Mouse (Mus musculus): ENCODE data around the gene Ilk.
A peak's percentile ranks its signal among the peaks of the same experiment; 100 is the strongest.
"Not testable (repeated sequence)": the region's sequence is repeated elsewhere in the genome, so short reads cannot be mapped to it uniquely, and the experiment has no call there.

Gene Ilk

DNA sequence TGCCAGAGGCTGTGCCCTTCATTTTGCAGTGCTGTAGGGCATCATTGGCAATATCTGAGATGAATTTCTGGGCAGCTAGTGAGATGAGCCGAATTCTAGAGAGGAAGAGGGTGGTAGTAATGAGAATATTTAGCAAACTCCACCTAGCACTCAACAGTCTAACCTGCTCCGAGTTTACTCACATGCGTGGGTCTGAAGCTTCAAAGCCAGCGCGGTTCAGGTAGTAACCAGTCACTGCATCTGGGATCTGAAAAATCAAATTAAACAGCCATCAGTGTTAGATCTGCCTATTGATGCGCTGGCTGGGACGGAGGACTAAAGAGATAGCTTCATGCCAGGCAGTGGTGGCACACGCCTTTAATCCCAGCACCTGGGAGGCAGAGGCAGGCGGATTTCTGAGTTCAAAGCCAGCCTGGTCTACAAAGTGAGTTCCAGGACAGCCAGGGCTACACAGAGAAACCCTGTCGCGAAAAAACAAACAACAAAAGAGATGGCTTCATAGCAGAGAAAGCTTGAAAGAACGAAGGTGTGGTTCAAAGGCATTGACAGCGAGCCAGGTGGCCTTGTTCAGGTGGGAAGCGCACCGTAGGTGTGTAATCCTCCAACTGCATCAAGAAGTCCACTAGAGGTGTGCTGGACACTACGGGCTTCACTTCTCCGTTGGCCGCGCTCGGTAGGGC, 7.0 kb downstream of the Ilk start:
- DNase-seq: not testable (repeated sequence)

DNA sequence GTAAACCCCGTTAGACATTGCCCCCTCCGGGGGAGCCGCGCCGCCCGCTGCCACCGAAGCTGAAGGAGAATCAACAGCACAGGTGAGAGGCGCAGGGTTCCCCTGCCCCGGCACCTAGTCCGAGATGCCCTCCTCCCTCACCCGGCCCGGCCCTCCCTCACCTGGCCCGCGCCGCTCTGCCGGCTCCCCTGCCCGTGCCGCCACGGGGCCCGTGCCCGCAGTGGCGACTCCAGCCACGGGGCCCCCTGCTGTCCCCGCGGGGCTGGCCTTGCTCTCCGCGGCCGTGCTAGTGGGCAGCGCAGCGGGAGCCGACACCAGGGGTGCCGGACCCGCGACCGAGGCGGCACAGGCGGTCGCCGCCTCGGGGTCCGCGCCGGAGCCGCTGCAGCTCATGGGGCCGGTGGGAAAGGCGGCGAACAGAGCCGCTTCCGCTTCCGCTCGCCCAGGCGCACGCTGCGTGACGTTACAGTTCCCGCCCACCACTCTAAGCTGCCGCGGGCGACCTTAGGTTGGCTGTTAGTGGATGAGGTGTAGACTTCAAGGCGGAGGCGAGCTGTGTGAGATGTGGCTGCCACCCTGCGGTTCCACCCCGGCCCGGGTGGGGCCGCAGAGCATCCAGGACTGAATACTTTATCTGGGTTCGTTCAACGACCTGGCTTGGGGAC, 7.7 kb downstream of the Ilk start, which contains the start of gene Taf10:
Taf10 (minus strand) TSS at position 436 of the 665 bp plus-strand sequence.
- DNase-seq: peak; percentile 82 to 87

DNA sequence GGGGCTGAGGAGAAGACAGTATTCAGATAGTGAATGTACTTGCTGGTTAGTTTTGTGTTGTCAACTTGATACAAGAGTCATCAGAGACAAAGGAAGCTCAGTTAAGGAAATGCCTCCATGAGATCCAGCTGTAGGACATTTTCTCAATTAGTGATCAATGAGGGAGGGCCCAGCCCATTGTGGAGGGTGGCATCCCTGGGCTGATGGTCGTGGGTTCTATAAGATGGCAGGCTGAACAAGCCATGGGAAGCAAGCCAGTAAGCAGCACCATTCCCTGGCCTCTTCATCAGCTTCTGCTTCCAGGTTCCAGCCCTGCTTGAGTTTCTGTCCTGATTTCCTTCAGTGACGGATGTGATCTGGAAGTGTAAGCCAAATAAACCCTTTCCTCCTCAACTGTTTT, 11.4 kb downstream of the Ilk start:
- DNase-seq: no peak

DNA sequence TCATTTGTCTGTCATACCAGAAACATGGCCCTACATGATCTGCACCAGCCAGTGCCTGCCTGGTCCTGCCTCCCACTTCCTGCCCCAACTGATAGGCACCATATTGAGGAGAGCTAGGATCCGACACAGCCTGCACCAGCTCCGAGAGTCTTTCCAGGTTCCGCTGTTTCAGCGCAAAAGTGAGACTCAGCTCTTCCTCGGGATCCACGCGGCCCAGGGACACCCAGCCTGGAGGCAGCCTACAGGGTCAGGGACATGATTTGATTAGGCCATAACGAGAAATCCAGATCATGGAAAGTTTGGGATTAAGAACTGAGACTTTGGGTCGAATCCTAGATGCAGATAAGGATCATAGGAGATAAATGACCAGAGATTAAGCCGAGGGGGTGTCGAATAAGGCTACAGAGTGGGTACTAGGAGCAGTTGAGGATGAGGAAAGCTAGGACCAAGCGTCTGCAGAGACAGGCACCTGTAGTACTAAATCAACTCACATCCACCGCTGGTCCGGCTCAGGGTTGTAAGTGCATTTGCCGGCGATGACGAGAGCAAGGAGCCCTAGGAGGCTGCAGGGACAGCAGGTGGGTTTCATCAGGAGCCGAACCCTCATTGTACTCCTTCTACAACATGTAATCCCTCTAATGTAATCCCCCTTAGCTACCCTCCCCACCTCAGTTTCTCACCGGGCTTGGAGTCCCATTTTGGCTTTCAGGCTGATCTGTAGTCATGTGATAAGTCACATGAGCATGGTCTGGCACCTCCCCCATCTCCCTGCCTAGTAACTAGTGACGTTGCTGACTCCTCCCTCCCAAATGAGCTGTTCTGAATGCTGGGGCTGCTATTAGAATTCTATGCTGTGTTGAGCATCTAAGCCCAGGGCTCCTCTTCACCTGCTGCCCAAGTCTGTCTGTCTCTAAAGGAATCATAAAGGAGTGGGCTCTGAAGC, 15.4 kb downstream of the Ilk start, which contains the start of gene Tpp1:
Tpp1 (minus strand) TSS at position 745 of the 943 bp plus-strand sequence.
- DNase-seq: peak; percentile 79 to 83

DNA sequence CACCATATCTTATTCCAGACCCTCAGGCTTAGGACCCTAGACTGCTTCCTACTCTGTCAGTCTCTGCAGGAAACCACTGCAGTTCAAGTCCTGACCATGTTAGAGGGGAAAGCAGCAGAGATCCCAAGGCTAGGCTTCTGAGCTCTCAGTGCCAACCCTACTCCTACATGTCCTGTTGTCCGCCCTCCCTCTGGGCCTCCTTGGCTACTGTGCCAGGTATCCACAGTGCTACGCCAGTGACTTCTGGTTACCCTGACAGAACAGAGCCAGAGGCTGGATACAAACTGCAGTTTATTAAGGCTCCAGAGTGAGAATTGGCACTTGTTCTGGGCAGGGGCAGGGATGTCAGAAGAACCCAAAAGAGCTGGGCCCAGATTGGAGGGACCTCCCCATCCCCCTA, 16.3 kb downstream of the Ilk start:
- no peak for DNase-seq

DNA sequence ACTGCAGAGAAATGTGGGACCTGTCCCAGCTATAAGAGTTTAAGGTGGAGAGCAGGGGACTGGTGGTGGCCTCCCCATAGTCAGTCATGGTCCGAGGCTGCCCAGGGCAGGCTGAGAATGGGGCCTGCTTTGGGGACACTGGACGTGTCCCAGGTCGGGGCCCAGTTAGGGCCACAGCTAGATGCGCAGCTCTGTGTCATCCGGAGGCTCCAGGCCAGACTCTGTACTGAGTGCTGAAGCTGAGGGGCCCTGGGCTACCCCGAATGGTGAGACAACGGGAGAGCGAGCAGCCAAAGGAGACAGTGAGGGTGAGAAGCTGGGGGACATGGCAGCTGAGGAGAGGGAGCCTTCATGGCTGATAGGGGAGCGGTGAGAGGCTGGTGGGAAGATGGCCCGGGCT, 16.9 kb downstream of the Ilk start:
- DNase-seq: no peak

DNA sequence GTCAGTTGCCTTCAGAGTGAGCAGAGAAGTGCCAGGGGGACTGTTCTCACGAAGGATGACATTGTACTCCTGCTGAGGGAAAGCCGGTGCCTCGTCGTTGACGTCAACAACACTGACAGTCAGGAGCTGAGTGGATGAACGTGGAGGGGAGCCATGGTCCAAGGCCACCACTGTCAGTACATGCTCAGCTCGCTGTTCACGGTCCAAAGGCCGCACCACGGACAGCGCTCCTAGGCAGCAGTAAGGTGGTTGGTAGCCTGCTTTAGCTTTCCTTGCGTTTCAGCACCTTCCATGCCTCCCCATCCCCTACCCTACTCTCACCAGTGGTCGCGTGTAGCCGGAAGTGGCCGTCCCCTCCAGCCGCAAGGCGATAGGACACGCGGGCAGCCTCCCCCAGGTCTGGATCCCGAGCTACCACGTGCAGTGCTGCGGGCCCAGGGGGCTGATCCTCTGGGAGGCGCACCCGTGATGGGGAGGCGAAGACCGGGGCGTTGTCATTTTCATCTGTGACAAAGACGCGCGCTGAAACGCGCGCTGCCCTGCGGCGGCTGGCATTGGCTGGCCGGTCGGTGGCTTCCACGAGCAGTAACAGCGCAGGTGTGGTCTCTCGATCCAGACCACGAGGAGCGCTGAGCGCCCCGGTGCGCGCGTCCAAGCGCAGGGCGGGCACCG, 25.6 kb downstream of the Ilk start:
- DNase-seq: no peak

DNA sequence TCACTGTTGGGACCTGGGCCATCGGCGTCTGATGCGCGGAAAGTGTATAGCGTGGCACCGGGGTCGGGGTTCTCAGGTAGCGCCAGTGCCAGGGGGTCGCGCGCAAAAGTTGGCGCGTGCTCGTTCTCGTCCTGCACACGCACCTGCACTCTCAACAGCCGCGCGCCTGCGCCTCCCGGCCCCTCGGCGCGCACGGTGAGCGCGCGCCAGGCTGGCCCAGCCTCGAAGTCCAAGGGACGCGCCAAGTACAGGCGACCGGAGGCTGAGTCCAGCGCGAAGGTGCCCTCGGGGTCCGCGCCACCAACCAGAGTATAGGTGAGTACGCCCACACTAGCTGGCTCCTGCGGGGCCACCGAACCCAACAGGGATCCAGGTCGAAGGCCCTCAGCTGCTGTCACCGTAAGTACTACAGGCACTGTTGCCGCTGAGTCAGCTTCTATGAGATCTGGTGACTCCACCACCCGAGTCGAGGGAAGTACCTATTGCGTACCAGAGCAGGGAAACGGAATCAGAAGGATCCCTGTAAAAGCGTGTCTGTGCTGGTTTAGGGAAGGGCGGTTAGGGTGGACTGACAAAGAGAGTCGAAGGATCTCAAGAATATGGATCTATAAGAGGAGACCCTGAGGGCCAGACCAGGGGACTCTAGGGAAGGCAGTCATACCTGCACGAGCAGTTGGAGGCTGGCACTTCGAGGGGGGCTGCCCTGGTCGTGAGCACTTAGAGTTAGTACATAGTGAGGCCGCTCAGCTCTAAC, 26.3 kb downstream of the Ilk start:
- DNase-seq: no peak

DNA sequence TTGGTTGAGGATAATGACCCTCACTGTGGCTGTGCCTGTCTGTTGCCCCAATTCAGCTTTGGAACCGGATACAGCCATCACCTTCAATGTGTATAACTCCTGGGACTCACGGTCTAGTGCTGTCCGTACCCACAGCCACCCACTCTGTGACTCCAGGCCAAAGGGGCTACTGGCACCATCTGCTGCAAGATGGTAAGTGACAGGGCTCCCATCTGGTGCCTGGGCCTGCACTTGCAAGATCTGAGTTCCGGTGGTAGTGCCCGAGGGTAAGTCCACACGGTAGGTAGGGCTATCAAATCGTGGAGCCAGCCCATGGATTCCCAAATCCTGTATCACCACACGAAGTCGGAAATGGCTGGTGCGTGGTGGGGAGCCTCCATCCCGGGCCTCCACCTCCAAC, 27.9 kb downstream of the Ilk start:
- no peak for DNase-seq

DNA sequence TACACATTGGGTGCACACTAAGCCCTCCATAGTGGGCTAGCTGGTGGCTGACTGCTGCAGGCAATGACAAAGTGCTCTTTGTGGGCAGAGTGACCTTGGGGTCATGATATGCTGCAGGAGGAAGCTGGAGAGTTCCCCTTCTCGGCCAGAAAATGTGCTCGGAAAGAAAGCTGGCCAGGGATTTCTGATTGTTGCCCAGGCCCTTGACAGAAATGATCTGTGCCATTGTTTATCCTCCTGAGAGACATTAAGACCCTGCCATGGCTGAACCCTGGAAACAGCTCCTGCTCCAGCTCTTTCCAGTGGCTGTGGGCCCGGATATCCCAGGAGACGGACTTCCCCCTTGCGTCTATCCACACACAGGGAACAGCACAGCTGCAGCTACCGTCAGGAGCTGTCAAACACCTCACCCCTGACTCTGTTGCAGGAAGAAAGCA, 31.4 kb downstream of the Ilk start:
- DNase-seq: no peak

DNA sequence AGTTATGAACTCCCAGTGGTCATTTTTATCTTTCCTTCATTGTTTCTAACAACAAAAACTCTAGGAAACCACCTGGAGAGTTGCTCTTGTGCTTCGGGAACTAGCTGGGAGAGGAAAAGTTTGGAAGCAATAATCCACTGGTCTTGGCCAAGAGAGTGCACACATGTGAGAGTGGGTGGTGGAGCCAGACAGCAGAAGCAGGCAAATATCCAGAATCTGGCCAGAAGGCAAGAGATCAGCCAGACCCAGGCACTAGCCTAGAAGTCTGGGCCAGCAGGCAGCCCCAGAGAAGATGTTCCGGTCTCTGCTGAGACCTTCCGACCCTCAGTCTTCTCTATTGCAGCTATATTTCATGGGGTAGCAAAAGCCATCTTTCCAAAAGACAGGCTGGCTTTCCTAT, 33.6 kb downstream of the Ilk start:
- DNase-seq: no peak

DNA sequence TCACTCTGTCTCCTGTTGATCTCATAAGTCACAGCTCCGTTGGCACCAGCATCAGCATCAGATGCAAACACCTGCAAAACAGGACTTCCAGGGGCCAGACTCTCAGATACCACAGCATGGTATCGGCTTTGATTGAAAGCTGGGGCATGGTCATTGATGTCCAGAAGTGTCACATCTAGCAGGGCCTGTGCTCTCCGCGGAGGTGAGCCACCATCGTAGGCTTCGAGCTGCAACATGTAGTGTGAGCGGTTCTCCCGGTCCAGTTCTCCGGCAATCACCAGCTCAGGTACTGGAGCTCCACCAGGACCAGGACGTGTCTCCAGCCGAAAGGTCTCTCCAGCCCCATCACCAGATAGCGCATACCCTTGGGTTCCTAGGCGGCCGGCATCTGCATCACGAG, 35.9 kb downstream of the Ilk start:
- DNase-seq: no peak

DNA sequence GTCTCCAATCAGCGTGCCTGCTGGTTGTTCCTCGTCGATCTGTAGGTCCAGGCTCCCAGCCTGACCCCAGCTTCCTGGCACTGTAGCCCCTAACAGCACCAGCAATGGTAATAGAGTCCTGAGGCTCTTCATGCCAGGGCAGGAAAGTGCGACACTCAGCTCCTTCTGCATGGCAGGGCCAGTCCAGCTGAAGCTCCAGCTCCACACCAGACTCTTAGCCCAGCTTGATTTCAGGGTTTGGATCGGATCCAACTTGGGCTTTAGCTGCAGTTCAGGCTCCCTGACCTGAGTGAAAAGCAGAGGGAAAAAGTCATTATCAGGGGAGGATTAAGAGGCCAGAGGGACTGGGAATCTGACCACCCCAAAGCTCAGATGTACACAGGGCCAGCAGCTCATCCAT, 36.6 kb downstream of the Ilk start:
- DNase-seq: no peak

DNA sequence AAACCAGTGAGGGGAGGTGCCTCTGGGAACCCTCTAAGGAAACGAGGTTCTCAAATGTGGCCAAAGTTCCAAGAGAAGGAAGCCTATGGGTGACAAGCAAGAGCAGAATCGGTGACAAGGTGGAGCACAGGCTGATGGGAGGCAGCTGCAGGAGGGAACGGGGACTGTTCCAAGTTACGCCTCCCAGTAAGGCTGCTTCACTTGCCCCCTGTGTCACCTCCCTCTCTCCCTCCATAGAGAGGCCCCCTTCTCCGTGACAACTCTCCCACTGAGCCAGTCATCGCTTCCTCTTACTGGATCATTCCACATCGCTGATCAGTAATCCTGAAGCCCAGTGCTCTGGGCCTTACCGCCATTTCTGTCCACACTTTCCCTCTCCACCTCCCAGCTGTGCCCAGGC, 38.3 kb downstream of the Ilk start:
- DNase-seq: no peak

DNA sequence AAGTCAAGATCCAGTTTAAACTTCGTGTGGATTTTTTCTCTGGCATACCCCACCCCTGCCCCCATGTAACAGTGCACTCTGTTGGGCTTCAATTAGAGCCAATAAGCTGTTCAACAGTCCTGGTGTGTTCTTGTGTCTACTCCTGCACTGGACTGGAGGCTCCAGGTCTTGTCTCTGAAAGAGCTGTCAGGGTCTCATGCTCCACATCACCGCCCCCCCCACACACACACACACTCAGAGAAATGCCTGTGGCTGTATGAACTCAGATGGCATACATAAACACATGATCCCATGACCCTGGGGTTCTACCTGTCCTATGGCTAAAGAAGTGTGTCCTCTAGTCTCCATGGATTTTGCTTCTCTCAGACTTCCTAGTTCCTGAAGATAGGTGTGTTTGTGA, 39.6 kb downstream of the Ilk start:
- DNase-seq: no peak

DNA sequence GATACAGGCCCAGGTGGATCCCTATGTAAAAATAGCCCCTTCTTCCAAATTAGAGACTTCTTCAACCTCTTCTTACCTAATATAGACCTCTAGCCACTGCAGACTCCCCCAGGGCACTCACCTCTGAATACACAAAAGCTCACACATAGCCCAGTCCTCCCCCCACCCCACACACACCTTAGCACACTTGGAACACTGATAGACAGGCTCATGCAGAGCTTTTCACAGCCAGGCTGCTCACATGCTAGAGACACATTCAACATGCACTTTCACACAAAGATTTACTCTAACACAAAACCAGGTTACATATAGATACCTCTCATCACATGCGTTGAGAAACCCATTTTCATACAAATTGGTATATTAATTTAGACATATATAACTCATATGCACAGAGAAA, 40.9 kb downstream of the Ilk start:
- no peak for DNase-seq

DNA sequence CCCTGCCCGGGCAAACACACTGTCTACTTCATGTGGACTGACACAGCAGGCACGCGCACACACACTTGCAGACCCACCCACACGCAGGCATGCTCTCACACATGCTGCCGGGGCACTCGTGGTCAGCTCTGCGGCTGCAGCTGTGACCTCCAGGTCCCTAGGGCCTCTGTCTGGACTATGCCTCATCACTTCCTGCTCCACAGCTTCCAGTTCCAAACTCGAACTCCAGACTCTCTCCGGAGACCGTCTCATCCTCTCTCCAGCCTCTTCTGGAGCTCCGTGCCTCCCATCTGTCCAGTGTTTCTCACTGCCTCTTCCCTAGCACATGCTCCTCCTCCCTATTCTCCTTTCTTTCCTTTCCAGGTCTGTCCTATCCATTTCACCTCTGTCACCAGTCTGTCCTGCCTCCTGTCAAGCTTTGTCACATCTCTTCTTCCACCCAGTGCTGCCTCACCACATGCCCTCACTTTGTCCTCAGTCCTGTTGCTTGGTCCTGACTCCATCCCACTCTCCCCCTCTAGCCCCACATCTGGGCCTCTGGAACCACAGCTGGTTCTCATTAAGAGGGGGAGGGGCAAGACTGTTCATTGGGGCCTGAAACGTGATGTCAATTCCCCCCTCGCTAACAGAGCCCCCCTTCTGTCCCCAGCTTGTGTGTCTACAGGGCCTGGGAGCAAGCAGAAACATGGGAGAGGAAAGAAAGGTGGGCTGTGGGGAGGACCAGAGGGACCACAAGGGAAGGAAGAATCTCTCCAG, 41.6 kb downstream of the Ilk start:
- peak in 1 of 2 experiments; percentile 26 for DNase-seq

DNA sequence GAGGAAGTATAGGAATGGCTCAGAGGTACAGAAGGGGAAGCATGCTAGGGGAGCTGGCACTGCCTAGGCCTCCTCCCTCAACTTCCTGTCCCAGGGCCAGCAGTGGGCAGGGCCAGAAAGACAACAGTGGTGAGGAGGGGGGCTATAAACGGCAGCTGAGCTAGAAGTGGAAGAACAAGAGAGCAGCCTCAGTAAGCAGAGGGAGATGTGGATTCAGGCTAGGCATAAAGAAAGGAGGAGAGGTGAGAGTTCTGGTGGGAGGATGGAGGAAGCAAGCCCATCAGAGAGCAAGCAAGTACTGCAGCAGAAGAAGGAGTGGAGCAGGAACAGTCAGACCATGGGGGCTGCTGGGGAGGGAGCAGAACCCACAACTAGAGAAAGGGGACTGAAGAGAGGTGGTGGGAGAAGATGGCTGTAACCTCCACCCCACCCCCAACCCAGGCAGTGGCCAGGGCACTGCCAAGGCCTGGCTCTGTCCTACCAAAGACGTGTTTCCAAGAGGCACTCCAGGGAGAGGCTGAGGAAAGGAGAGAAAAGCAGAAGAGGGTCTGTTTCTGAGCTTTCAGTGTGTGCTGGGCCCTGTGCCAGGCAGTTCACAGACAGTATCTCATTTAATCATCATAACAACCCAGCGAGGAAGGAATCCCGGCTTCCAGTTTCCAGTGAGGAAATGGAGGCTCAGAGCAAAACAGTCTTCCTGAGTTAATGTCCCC, 42.3 kb downstream of the Ilk start:
- peak in 1 of 2 experiments; percentile 51 for DNase-seq

DNA sequence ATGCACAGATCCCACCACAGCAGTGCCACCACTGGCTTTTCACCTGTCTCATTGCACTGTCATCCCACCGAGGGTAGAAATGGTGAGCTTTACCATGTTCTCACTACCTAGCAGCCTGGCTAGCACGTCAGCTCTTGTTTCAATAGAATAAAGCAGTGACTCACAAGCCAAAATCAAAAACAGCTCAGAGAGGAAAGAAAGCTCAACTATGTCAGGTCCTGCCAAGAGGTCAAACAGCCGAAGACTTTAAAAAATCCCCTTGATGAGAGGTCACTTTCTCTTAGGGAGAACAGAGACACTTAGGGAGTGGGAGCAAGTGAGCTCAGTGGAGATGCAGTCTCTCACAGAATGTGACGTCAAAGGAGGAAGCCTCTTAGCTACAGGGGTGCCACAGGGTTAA, 47.5 kb downstream of the Ilk start:
- DNase-seq: no peak

DNA sequence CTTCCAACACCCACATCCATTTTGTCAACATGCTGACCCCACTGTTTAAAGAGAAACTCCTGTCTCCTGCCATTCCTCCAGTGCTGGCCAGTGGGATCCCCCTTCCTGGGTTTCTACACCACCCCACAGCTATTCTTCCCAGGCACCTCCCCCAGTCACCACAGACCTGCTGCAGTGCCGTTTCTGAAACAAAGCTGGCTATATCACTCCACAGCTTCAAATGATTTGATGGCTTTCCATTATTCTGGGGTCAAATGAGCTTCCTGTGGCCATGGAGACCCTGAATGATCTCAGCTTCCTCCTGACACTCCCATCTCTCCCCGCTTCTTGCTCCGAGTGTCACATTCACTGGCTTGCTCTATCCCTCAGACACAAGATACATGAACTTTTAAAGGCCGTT, 48.2 kb downstream of the Ilk start:
- DNase-seq: no peak
